Mouse (Mus musculus): Measurements from ENCODE around the gene Nqo1. TPM values are rescaled to one million over a fixed set of nuclear protein-coding genes. Genes with fewer than 3 reads are reported as not detected.
A peak's percentile ranks its signal among the peaks of the same experiment; 100 is the strongest.

The Nqo1 gene
- total RNA-seq (2021), result 10 to 100 TPM in 1 of 2 experiments, 1 to 10 TPM in 1; 9.8 to 11.7 TPM
- long read RNA-seq, experiment 1, partial matches to known transcripts, result 0 of 3 reads
- long read RNA-seq, experiment 1, other reads (novel, unspliced or antisense), result 1 of 3 reads
- long read RNA-seq, experiment 2, transcript Nqo1-201 (6 exons, 1,553 nt), result major isoform, 6 of 10 reads
- long read RNA-seq, experiment 2, partial matches to known transcripts, result 2 of 10 reads
- long read RNA-seq, experiment 2, other reads (novel, unspliced or antisense), result 2 of 10 reads

GRCm38 (mm10) chr8:107403038-107403781 lies at the start of gene Nqo1:
Nqo1 (minus strand) TSS chr8:107403206.
- peak; percentile 82 for DNase-seq

- no peak for DNase-seq
These were observed 48.5 kb upstream of the Nqo1 start for GRCm38 (mm10) chr8:107451414-107452066.

DNA sequence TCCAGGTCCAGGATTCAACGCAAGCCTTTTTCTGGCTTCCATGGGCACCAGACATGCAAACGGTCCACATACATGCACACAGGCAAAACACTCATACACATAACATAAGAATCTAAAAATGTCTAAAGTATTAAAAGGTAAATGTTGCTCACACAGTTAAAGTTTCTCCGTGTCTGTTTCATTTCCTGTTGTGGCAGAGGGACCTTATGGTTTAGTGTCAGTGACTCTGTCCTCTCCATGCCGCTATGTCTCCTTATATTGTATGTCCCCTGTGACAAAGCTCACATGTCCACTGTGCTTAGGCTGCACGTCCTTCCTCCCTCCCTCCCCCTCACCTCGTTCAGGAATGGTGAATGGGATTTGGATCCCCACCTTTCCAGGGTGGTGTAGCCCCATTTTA lies 46.6 kb upstream of the Nqo1 start:
- no peak for DNase-seq

GRCm38 (mm10) chr8:107449130-107449529 lies 46.1 kb upstream of the Nqo1 start:
- DNase-seq, result no peak

- DNase-seq, result no peak
These were observed 45.4 kb upstream of the Nqo1 start for GRCm38 (mm10) chr8:107448382-107448889.

DNA sequence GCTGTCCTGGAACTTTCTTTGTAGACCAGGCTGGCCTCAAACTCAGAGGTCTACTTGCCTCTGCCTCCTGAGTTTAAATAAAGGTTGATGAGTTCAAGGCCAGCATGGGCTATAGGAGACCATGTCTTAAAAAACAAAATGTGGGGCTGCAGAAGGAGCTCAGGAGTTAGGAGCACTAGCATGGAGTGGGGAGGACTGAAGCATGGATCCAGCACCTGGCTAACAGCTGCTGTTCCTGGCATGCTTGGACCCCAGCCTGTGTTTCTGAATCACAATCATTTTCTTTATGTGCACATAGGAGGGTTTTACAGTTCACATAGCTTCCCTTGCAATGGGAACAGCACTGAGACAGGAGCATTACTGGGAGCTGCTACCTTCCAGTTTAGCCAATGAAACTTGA lies 44.7 kb upstream of the Nqo1 start:
- DNase-seq, result no peak

- DNase-seq, result peak; percentile 19
These were observed 41.6 kb upstream of the Nqo1 start for GRCm38 (mm10) chr8:107444626-107445025.

DNA sequence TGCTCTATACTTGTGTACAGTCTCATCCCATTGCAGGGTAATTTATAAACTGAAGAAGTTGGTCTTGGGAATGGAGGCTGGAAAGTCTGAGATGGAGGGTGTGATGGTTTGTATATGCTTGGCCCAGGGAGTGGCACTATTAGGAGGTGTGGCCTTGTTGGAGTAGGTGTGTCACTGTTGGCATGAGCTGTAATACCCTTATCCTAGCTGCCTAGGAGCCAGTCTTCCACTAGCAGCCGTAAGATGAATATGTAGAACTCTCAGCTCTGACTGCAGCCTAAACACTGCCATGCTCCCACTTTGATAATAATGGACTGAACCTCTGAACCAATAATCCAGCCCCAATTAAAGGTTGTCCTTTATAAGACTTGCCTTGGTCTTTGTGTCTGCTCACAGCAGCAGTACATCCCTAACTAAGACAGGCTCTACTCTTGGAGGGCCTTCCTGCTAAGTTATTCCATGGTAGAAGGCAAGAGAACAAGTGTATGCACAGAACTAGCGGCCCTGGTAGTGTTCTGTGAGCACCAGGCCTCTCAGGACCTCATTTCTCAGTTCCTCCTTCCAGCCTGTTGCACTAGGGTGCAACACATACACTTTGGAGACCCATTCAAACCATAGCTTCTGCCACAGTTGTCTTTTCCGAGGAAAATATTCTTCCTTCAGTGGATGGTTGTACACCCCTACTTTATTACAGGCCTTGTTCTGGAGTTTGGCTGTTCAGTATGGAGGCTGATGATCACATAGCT lies 37.0 kb upstream of the Nqo1 start:
- DNase-seq, result no peak

- no peak for DNase-seq
These were observed 34.7 kb upstream of the Nqo1 start for GRCm38 (mm10) chr8:107437711-107438110.

- DNase-seq, result no peak
These were observed 33.9 kb upstream of the Nqo1 start for GRCm38 (mm10) chr8:107436841-107437421.

DNA sequence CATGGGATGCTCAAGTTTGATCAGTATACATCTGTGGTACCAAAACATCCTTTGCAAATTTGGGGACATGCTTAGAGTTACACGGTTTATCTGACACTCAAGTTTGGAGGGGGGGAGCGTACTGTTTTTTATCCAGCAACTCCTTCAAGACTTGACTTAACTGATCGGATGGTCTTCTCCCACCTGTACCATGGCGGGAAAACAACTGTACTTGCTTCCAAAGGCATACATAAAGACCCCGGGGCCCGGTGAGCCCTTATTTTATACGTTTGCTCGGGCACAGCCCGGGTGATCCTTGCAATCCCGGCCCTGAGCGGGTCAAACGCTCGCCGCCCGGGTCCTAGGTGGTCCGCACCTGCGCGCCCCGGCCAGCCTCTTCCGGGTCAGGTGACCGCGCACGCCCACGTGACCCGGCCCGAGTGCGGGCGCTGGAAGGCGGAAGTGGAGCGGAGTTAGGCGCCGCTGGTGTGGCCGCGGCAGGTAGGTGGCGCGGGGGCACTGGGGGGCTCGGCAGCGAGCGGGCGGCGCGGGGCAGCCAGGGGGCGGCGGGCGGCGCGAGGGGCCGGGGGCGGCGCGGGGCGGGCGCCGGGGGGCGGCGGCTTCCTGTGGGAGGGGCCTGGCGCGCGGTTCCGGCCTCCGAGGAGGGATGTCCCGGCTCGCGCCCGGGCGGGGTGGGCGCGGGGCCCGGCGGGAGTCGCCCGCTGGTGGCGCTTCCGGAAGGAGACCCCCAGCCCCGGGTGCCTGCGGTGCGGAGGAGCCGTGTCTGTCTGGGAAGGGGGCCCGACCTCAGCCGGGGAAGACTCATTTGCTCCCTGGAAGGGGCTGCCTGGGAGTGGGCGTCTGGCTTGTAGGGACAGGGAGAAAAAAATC lies 33.2 kb upstream of the Nqo1 start, which contains the start of gene Wwp2:
Wwp2 (plus strand) TSS at position 404 of the 870 bp plus-strand sequence.
- DNase-seq, result peak; percentile 74

DNA sequence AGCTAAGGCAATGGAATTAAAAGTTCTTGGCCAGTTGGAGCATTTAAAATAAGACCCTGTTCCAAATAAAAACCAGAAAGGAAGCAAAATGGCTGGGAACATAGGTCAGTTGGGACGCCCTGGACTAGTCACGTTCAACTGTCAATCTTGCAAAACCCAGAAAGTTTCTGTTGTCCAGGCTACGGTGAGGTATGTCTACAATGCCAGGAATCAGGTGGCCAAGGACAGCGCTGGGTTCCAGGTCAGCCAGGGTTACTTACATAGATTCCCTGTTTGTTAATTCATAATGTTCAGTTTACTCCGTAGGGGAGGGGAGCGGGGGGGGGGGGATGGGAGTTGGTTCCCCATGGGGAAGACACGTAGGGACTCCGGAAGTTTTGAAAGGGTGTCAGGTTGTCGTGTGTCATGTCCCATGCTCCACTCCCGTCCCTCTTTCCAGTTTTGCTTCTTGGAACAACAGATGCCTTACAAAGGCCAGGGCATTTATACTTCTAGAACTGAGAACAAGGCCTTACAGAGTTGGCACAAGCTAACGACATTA lies 32.5 kb upstream of the Nqo1 start:
- DNase-seq, result no peak

DNA sequence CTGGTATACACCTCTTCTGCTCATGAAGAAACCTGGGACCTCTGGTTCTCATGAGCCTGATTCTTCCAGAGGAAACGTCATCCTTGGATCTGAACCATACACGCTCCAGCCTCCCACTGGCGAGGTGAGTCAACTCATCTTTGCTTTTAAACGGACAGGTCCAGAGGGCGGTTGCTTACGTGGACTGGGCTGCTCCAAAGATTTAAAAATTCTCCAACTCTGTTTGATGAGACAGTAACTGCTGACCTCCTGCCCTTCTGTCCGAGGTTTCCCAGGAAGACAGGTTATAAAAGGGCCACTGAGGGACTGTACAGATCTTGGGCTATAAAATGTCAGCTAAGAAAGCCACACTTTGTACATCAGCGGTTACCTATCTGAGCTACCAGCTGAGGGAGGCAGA lies 27.8 kb upstream of the Nqo1 start:
- no peak for DNase-seq

DNA sequence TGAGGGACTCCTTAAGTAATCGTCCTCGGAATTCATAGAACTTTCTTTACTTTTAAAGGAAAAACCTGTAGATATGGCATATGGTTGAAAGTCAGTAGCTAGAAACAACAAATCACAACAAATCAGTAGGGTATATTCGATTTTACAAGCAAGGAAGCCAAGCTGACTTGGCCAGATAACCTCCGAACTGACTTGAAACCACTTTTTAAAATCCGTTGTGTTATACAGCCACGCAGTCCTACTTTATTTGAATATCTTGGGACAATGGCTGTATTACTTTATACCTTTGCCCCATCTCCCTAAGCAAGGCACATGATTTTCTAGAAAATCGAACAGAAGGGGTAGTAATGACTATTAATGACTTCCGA lies 22.2 kb upstream of the Nqo1 start:
- no peak for DNase-seq

GRCm38 (mm10) chr8:107424597-107425229 lies 21.7 kb upstream of the Nqo1 start, which contains the start of gene Nob1:
Nob1 (minus strand) TSS chr8:107425051.
- DNase-seq, result peak; percentile 92

DNA sequence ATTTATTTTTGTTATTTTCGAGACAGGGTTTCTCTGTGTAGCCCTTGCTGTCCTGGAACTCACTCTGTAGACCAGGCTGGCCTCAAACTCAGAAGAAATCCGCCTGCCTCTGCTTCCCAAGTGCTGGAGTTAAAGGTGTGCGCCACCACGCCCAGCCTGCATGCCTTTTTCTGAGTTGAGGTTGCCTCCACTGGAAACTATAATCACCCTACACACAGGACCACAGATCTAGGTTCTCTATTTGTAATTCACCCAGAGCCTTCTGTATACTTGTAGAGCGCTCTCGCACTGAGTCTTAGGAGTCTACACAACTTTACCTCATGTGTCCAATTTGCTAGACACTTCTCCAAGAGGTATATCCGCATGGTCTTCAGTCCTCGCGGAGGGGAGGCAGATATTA lies 21.2 kb upstream of the Nqo1 start:
- DNase-seq, result no peak

DNA sequence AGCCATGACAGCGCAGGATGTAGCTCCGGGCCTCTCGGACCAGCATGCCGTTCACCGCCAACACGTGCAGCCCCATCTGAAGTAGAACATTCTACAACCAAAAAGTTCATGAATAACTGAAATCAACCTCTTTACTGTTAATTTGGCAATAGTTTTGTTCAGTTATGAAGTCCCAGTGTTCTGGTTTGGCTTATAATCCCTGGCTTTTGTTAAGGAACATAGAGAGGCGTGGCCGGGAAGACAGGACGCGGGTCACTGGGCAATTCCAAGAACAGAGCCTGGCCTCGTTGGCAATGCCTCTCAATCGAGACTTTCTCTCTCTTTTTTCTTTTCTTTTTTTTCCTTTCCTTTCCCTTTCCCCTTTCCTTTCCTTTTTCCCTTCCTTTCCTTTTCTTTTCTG lies 14.0 kb upstream of the Nqo1 start:
- no peak for DNase-seq

GRCm38 (mm10) chr8:107413881-107414280 lies 10.9 kb upstream of the Nqo1 start:
- DNase-seq, result no peak

GRCm38 (mm10) chr8:107412552-107412951 lies 9.5 kb upstream of the Nqo1 start:
- DNase-seq, result no peak

DNA sequence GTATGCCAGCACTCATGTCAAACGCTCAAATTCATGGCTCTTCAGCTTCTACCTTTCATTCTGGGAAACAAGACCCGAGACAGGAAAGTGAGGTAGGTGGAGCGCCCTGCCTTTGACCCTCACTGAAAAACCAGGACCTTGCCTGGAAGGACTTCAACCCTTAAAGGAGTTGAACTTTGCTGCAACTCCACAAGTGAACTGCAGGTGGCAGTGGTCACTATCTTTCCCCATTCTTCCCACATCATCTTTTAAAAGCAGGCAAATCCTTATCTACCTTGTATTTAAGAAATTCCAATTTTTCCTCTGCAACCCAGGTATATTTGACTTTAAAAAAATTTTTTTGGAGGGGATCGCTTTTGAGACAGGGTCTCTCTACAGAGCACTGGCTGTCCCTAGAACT lies 8.4 kb upstream of the Nqo1 start:
- no peak for DNase-seq
